Mouse (Mus musculus) forebrain, embryonic 15.5 days (tissue): ENCODE measurements around the gene Ubald2. TPM values are rescaled to one million over a fixed set of nuclear protein-coding genes. Genes with fewer than 3 reads are reported as not detected.

ENCODE experiments used
- ATAC-seq: fragments of 200-750 bp; cut with Nextera tagmentation; replicated peaks from 2 replicates; pipeline ENCODE4 v1.8.0; 2017; ENCODE audit warnings: mild to moderate bottlenecking, moderate TSS enrichment, moderate library complexity
- H3K27ac ChIP-seq: fragments of 300-500 bp; sonication (generic); replicated peaks from 2 replicates; pipeline ENCODE4 v1.5.1; 2015; ENCODE audit warnings: mild to moderate bottlenecking, inconsistent platforms
- H3K27me3 ChIP-seq: fragments of 300-500 bp; sonication (generic); 2 replicates; pipeline ENCODE4 v1.6.1; 2015; ENCODE audit warnings: inconsistent platforms
- H3K36me3 ChIP-seq: fragments of 300-500 bp; sonication (generic); 2 replicates; pipeline ENCODE4 v1.6.1; 2015; ENCODE audit warnings: mild to moderate bottlenecking, inconsistent platforms
- H3K4me1 ChIP-seq: fragments of 300-500 bp; sonication (generic); 2 replicates; pipeline ENCODE4 v1.6.1; 2015; ENCODE audit warnings: inconsistent platforms
- H3K4me2 ChIP-seq: fragments of 300-500 bp; sonication (generic); replicated peaks from 2 replicates; pipeline ENCODE4 v1.6.1; 2015; ENCODE audit warnings: mild to moderate bottlenecking, inconsistent platforms
- H3K4me3 ChIP-seq: fragments of 300-500 bp; sonication (generic); 2 replicates; pipeline ENCODE4 v1.5.1; 2015; ENCODE audit warnings: mild to moderate bottlenecking, inconsistent platforms
- H3K9ac ChIP-seq: fragments of 300-500 bp; sonication (generic); replicated peaks from 2 replicates; pipeline ENCODE4 v1.6.1; 2015; ENCODE audit warnings: mild to moderate bottlenecking, inconsistent platforms
- H3K9me3 ChIP-seq: fragments of 300-500 bp; sonication (generic); 2 replicates; pipeline ENCODE4 v1.6.1; 2016; ENCODE audit warnings: inconsistent platforms
- WGBS: fragments of 180-500 bp; shearing (Covaris S2); methylation state at CpG from one replicate; pipeline ENCODE4 v1.1.7; 2015; ENCODE audit warnings: mixed read lengths; 5-methylcytosine and 5-hydroxymethylcytosine counted together
- polyA plus RNA-seq: library from polyadenylated mRNA; unstranded; fragments of >200 nt; fragmentation: Nextera tagmentation; extraction: Ambion mirVana; gene quantifications from 2 replicates; pipeline ENCODE4 v1.2.1, GENCODE M21; 2015

Gene Ubald2
- polyA plus RNA-seq, 1 experiment from 2014 or later = 58.8 TPM

- H3K27ac ChIP-seq = no peak overlapping the region
- no peaks in the 10 kb centered on the region for H3K4me1 ChIP-seq
- H3K4me2 ChIP-seq = no peak overlapping the region
- H3K27me3 ChIP-seq = no peaks in the 10 kb centered on the region
- whole genome bisulfite sequencing = 90% methylated on average over 7 of the region's 7 CpGs
- no peak overlapping the region for H3K4me3 ChIP-seq
- H3K9ac ChIP-seq = no peak overlapping the region
- H3K9me3 ChIP-seq = no peaks in the 10 kb centered on the region
- H3K36me3 ChIP-seq = peaks cover 84% of the 10 kb centered on the region
- no peak for ATAC-seq
Observed at GRCm38 (mm10) chr11:116478978-116479377, 45.1 kb downstream of the Ubald2 start.

GRCm38 (mm10) chr11:116479832-116480231, 45.9 kb downstream of the Ubald2 start:
- no peak overlapping the region for H3K4me3 ChIP-seq
- H3K27ac ChIP-seq = no peak overlapping the region
- no peak for ATAC-seq
- H3K4me2 ChIP-seq = no peak overlapping the region
- whole genome bisulfite sequencing = 73% methylated on average over 8 of the region's 8 CpGs
- no peaks in the 10 kb centered on the region for H3K27me3 ChIP-seq
- H3K36me3 ChIP-seq = peaks cover 88% of the 10 kb centered on the region
- no peaks in the 10 kb centered on the region for H3K9me3 ChIP-seq
- H3K4me1 ChIP-seq = no peaks in the 10 kb centered on the region
- no peak overlapping the region for H3K9ac ChIP-seq

GRCm38 (mm10) chr11:116480975-116481374, 47.1 kb downstream of the Ubald2 start:
- Histone ChIP-seq H3K27me3 (no peaks in the 10 kb centered on the region), H3K27ac (no peak overlapping the region), H3K4me1 (no peaks in the 10 kb centered on the region), H3K4me3 (no peak overlapping the region), H3K36me3 (peaks cover 84% of the 10 kb centered on the region), H3K9ac (no peak overlapping the region), H3K9me3 (no peaks in the 10 kb centered on the region), H3K4me2 (no peak overlapping the region)
- WGBS = 97% methylated on average over 8 of the region's 8 CpGs
- no peak for ATAC-seq

GRCm38 (mm10) chr11:116481776-116482175, 47.9 kb downstream of the Ubald2 start:
- Histone ChIP-seq H3K4me1 (no peaks in the 10 kb centered on the region), H3K36me3 (peaks cover 76% of the 10 kb centered on the region), H3K4me3 (no peak overlapping the region), H3K9ac (no peak overlapping the region), H3K9me3 (no peaks in the 10 kb centered on the region), H3K4me2 (no peak overlapping the region), H3K27ac (no peak overlapping the region), H3K27me3 (no peaks in the 10 kb centered on the region)
- no peak for ATAC-seq
- 73% methylated on average over 7 of the region's 7 CpGs for WGBS

GRCm38 (mm10) chr11:116484261-116484660, 50.4 kb downstream of the Ubald2 start:
- H3K27ac ChIP-seq = no peak overlapping the region
- H3K27me3 ChIP-seq = no peaks in the 10 kb centered on the region
- H3K4me1 ChIP-seq = peaks cover 8% of the 10 kb centered on the region
- H3K36me3 ChIP-seq = peaks cover 59% of the 10 kb centered on the region
- no peak for ATAC-seq
- H3K4me2 ChIP-seq = no peak overlapping the region
- H3K4me3 ChIP-seq = no peak overlapping the region
- no peaks in the 10 kb centered on the region for H3K9me3 ChIP-seq
- 92% methylated on average over 8 of the region's 8 CpGs for WGBS
- no peak overlapping the region for H3K9ac ChIP-seq

GRCm38 (mm10) chr11:116488207-116488606, 54.3 kb downstream of the Ubald2 start:
- no peaks in the 10 kb centered on the region for H3K9me3 ChIP-seq
- no peaks in the 10 kb centered on the region for H3K27me3 ChIP-seq
- H3K4me2 ChIP-seq = no peak overlapping the region
- H3K9ac ChIP-seq = no peak overlapping the region
- no peak overlapping the region for H3K4me3 ChIP-seq
- H3K36me3 ChIP-seq = peaks cover 26% of the 10 kb centered on the region
- no peak for ATAC-seq
- H3K4me1 ChIP-seq = peaks cover 14% of the 10 kb centered on the region
- no peak overlapping the region for H3K27ac ChIP-seq

Other genes with a start within 250 kb of the Ubald2 start
- 81.5 and 91.7 TPM in 2 replicates for gene Ten1, start 235.2 kb upstream of the Ubald2 start, polyA plus RNA-seq
- gene Acox1, start 235.0 kb upstream of the Ubald2 start, polyA plus RNA-seq = 51.3 and 54.5 TPM in 2 replicates
- gene Evpl, start 196.0 kb upstream of the Ubald2 start, polyA plus RNA-seq = 0.19 and 0.33 TPM in 2 replicates
- 68.9 and 71.5 TPM in 2 replicates for gene Srp68, start 159.9 kb upstream of the Ubald2 start, polyA plus RNA-seq
- 0.29 TPM in 1 of 2 replicates, not detected in the other for gene Galr2, start 153.2 kb upstream of the Ubald2 start, polyA plus RNA-seq
- 109 and 114 TPM in 2 replicates for gene Exoc7, start 126.9 kb upstream of the Ubald2 start, polyA plus RNA-seq
- 9.5 and 14.7 TPM in 2 replicates for gene Foxj1, start 98.7 kb upstream of the Ubald2 start, polyA plus RNA-seq
- gene Rnf157, start 21.1 kb upstream of the Ubald2 start, polyA plus RNA-seq = 53.4 and 55.6 TPM in 2 replicates
- gene Qrich2, start 32.1 kb downstream of the Ubald2 start, polyA plus RNA-seq = not detected in 2 replicates
- 193 and 201 TPM in 2 replicates for gene Prpsap1, start 60.1 kb downstream of the Ubald2 start, polyA plus RNA-seq
- 2.2 and 2.4 TPM in 2 replicates for gene Sphk1, start 96.8 kb downstream of the Ubald2 start, polyA plus RNA-seq
- 22.4 and 27.3 TPM in 2 replicates for gene Ube2o, start 147.4 kb downstream of the Ubald2 start, polyA plus RNA-seq
- gene Aanat, start 152.3 kb downstream of the Ubald2 start, polyA plus RNA-seq = 0.15 TPM in 1 of 2 replicates, not detected in the other
- 1.3 and 1.4 TPM in 2 replicates for gene Rhbdf2, start 192.9 kb downstream of the Ubald2 start, polyA plus RNA-seq
- gene Prcd, start 219.4 kb downstream of the Ubald2 start, polyA plus RNA-seq = 2.0 and 2.4 TPM in 2 replicates
- gene Cygb, start 220.2 kb downstream of the Ubald2 start, polyA plus RNA-seq = 15.8 and 16.4 TPM in 2 replicates